Mouse (Mus musculus): ENCODE measurements around the gene Hebp1. TPM values are rescaled to one million over a fixed set of nuclear protein-coding genes. Genes with fewer than 3 reads are reported as not detected.

Hebp1 gene
- polyA plus RNA-seq, 1 experiment from 2014 or later: 4.8 TPM

- peak overlapping the region; percentile 90 for H3K27ac ChIP-seq (ENCODE audit: low read length)
- 61% methylated on average over 12 of the region's 12 CpGs for WGBS
- ATAC-seq: peak; percentile 93
These were observed 104.9 kb downstream of the Hebp1 start for GRCm38 (mm10) chr6:135092798-135093470.

GRCm38 (mm10) chr6:135090661-135091060, 107.2 kb downstream of the Hebp1 start:
- H3K9me3 ChIP-seq (ENCODE audit: control insufficient read depth, low read length): no peaks in the 10 kb centered on the region
- no peak overlapping the region for H3K27ac ChIP-seq (ENCODE audit: low read length)
- no peak overlapping the region for H3K9ac ChIP-seq (replicated peaks; ENCODE audit: low read depth, low read length)
- no peak overlapping the region for H3K4me2 ChIP-seq (ENCODE audit: low read length)
- peaks cover 19% of the 10 kb centered on the region for H3K4me1 ChIP-seq (replicated peaks; ENCODE audit: control insufficient read depth, insufficient read depth, low read length)
- H3K4me3 ChIP-seq (replicated peaks; ENCODE audit: low read length): no peak overlapping the region
- no peaks in the 10 kb centered on the region for H3K27me3 ChIP-seq (replicated peaks; ENCODE audit: control insufficient read depth, insufficient read depth, low read length)
- WGBS: 61% methylated on average over 4 of the region's 4 CpGs
- no peaks in the 10 kb centered on the region for H3K36me3 ChIP-seq (ENCODE audit: control insufficient read depth, insufficient read depth)
- ATAC-seq: no peak

More at GRCm38 (mm10) chr6:135092798-135093470, 104.9 kb downstream of the Hebp1 start:
- Histone ChIP-seq H3K4me1 (replicated peaks; ENCODE audit: control insufficient read depth, insufficient read depth, low read length) (peaks cover 15% of the 10 kb centered on the region), H3K27me3 (replicated peaks; ENCODE audit: control insufficient read depth, insufficient read depth, low read length) (no peaks in the 10 kb centered on the region), H3K4me2 (ENCODE audit: low read length) (0 out of 2 replicates have a peak overlapping the region, but pooled peaks have one; percentile 18), H3K36me3 (ENCODE audit: control insufficient read depth, insufficient read depth) (no peaks in the 10 kb centered on the region), H3K9ac (replicated peaks; ENCODE audit: low read depth, low read length) (no peak overlapping the region), H3K4me3 (replicated peaks; ENCODE audit: low read length) (no peak overlapping the region), H3K9me3 (ENCODE audit: control insufficient read depth, low read length) (no peaks in the 10 kb centered on the region)

GRCm38 (mm10) chr6:135089786-135090185, 108.0 kb downstream of the Hebp1 start:
- ATAC-seq: no peak
- H3K9ac ChIP-seq (replicated peaks; ENCODE audit: low read depth, low read length): no peak overlapping the region
- H3K27me3 ChIP-seq (replicated peaks; ENCODE audit: control insufficient read depth, insufficient read depth, low read length): no peaks in the 10 kb centered on the region

GRCm38 (mm10) chr6:135087721-135088451, 109.9 kb downstream of the Hebp1 start:
- WGBS: 18% methylated on average over 19 of the region's 19 CpGs
- Histone ChIP-seq H3K27me3 (replicated peaks; ENCODE audit: control insufficient read depth, insufficient read depth, low read length) (no peaks in the 10 kb centered on the region), H3K9ac (replicated peaks; ENCODE audit: low read depth, low read length) (peak overlapping the region; percentile 37; the same call in 1 of the 2 replicates), H3K36me3 (ENCODE audit: control insufficient read depth, insufficient read depth) (no peaks in the 10 kb centered on the region), H3K4me3 (replicated peaks; ENCODE audit: low read length) (peak overlapping the region; percentile 29), H3K4me1 (replicated peaks; ENCODE audit: control insufficient read depth, insufficient read depth, low read length) (peaks cover 10% of the 10 kb centered on the region), H3K4me2 (ENCODE audit: low read length) (peak overlapping the region; percentile 52), H3K9me3 (ENCODE audit: control insufficient read depth, low read length) (no peaks in the 10 kb centered on the region), H3K27ac (ENCODE audit: low read length) (peak overlapping the region; percentile 26; the same call in 1 of the 2 replicates)
- ATAC-seq: peak; percentile 91

More at GRCm38 (mm10) chr6:135089786-135090185, 108.0 kb downstream of the Hebp1 start:
- WGBS: 19% methylated on average over 8 of the region's 8 CpGs
- Histone ChIP-seq H3K27ac (ENCODE audit: low read length) (peak overlapping the region; percentile 6; the same call in 1 of the 2 replicates), H3K4me3 (replicated peaks; ENCODE audit: low read length) (no peak overlapping the region), H3K36me3 (ENCODE audit: control insufficient read depth, insufficient read depth) (no peaks in the 10 kb centered on the region), H3K4me2 (ENCODE audit: low read length) (no peak overlapping the region), H3K4me1 (replicated peaks; ENCODE audit: control insufficient read depth, insufficient read depth, low read length) (peaks cover 19% of the 10 kb centered on the region), H3K9me3 (ENCODE audit: control insufficient read depth, low read length) (no peaks in the 10 kb centered on the region)

Other genes with a start within 250 kb of the Hebp1 start
- gene Apold1, start 216.3 kb downstream of the Hebp1 start, polyA plus RNA-seq (2015; fragmentation: Nextera tagmentation; extraction: Ambion mirVana): 4.2 and 4.8 TPM in 2 replicates
- 90.4 and 96.9 TPM in 2 replicates for gene Ddx47, start 186.4 kb downstream of the Hebp1 start, polyA plus RNA-seq (2015; fragmentation: Nextera tagmentation; extraction: Ambion mirVana)
- 0.37 and 0.81 TPM in 2 replicates for gene Gprc5a, start 132.4 kb downstream of the Hebp1 start, polyA plus RNA-seq (2015; fragmentation: Nextera tagmentation; extraction: Ambion mirVana)
- gene Gprc5d, start 79.7 kb downstream of the Hebp1 start, polyA plus RNA-seq (2015; fragmentation: Nextera tagmentation; extraction: Ambion mirVana): not detected in 2 replicates
- gene Fam234b, start within 50 bp of the Hebp1 start, polyA plus RNA-seq (2015; fragmentation: Nextera tagmentation; extraction: Ambion mirVana): 93.7 and 103 TPM in 2 replicates
- gene Gsg1, start 56.3 kb upstream of the Hebp1 start, polyA plus RNA-seq (2015; fragmentation: Nextera tagmentation; extraction: Ambion mirVana): 0.32 TPM in 1 of 2 replicates, not detected in the other
- gene Pbp2, start 112.4 kb upstream of the Hebp1 start, polyA plus RNA-seq (2015; fragmentation: Nextera tagmentation; extraction: Ambion mirVana): not detected in 2 replicates
- gene Emp1, start 164.5 kb upstream of the Hebp1 start, polyA plus RNA-seq (2015; fragmentation: Nextera tagmentation; extraction: Ambion mirVana): 4.7 and 9.2 TPM in 2 replicates